Mouse (Mus musculus) bone marrow, adult 2 months (tissue): Measurements from ENCODE around the gene Dhx37. TPM values are rescaled to one million over a fixed set of nuclear protein-coding genes. Genes with fewer than 3 reads are reported as not detected.

Source experiments
- H3K27ac ChIP-seq: fragments of 200-500 bp; 2 replicates; pipeline ENCODE4 v1.5.1; 2012; ENCODE audit warnings: low read depth, mild to moderate bottlenecking, control low read depth, inconsistent platforms, low read length; ENCODE audit not compliant: control insufficient read depth, poor library complexity, insufficient read depth
- H3K4me1 ChIP-seq: fragments of 200-500 bp; 2 replicates; pipeline ENCODE4 v1.6.1; 2011; ENCODE audit warnings: low read length; ENCODE audit not compliant: control insufficient read depth, insufficient read depth
- H3K4me3 ChIP-seq: fragments of 200-500 bp; replicated peaks from 2 replicates; pipeline ENCODE3; 2011; ENCODE audit warnings: mild to moderate bottlenecking, low read depth, low read length, control low read depth; ENCODE audit not compliant: control insufficient read depth
- CTCF ChIP-seq: fragments of 200-500 bp; IDR thresholded peaks from 2 replicates; pipeline ENCODE4 v1.5.1; 2011; ENCODE audit warnings: low read length, control low read depth; ENCODE audit not compliant: control insufficient read depth, insufficient read depth
- POLR2A ChIP-seq: fragments of 200-500 bp; IDR thresholded peaks from 2 replicates; pipeline ENCODE4 v1.6.1; 2011; ENCODE audit warnings: low read depth, mild to moderate bottlenecking, control low read depth, low read length, borderline replicate concordance; ENCODE audit not compliant: control insufficient read depth
- whole genome bisulfite sequencing: fragments of 180-500 bp; shearing (Covaris S2); methylation state at CpG from one replicate; pipeline ENCODE4 v1.1.7; 2018; 5-methylcytosine and 5-hydroxymethylcytosine counted together
- polyA plus RNA-seq: library from polyadenylated mRNA; stranded (reverse); fragments of >200 nt; gene quantifications from 2 replicates; pipeline ENCODE4 v1.2.4, GENCODE M21; 2011; ENCODE audit warnings: low replicate concordance; ENCODE audit not compliant: missing spikeins, insufficient read depth, insufficient read length

The Dhx37 gene
- polyA plus RNA-seq, 1 experiment, result 36.6 TPM

DNA sequence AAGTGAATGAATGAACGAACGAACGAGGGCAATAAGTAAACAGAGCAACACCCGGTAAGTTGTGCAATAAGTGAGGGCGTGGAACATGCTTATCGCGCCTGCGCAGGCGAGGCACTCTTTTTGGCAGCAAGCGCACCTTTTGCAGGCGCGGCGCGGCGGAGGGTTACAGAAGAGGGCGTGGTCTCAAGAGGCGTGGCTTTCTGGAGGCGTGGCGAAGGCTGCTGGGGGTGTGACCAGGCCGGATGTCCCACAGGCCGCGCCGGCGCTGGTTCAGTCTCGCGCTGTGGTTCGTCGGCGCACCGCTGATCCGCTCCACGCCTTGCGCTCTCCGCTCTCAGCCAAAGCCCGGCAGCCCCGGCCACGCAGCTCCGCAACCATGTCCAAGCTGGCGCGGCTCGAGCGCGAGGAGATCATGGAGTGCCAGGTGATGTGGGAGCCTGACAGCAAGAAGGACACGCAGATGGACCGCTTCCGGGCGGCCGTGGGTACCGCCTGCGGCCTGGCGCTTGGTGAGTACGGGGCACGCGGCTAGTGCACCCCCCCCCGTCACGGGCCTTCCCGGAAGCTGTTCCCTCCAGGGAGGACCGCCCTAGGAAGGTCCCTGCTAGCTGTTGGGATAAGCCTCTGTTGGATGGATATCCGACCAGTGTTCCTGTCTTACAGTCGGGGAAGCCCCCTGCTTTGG lies 41.8 kb upstream of the Dhx37 start, which contains the start of gene Aacs:
Gene Aacs, plus strand, starts transcription at position 214 of the 685 bp plus-strand sequence.
- WGBS, result under 1% methylated on average over 60 of the region's 60 CpGs
- Histone ChIP-seq H3K27ac (peak within 1 kb of the TSS; percentile 69), H3K4me1 (no peaks in the 10 kb centered on the region; the same call in 1 of the 2 replicates), H3K4me3 (peak within 1 kb of the TSS; percentile 86)
- TF ChIP-seq POLR2A, result peak; percentile 98
- TF ChIP-seq CTCF, result 0 out of 2 replicates have a peak, but pooled peaks have one; percentile 10

DNA sequence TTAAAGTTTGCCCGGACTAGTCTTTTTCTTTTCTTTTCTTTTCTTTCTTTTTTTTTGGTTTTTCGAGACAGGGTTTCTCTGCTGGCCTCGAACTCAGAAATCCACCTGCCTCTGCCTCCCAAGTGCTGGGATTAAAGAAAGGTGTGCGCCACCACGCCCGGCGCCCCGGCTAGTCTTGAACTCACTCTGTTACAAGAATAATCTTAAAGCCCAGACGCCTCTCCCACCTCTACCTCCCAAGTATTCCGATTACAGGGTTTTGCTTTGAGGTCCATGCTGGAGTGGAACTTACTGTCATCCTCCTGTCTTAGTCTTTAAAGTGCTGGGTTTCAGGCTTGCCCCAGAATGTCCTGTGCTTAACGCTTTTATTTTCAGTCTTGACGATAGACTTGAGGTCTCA lies 41.1 kb upstream of the Dhx37 start:
- WGBS, result 61% methylated on average over 12 of the region's 12 CpGs
- peak overlapping the region; percentile 86 for H3K4me3 ChIP-seq
- peak overlapping the region; percentile 67 for H3K27ac ChIP-seq

DNA sequence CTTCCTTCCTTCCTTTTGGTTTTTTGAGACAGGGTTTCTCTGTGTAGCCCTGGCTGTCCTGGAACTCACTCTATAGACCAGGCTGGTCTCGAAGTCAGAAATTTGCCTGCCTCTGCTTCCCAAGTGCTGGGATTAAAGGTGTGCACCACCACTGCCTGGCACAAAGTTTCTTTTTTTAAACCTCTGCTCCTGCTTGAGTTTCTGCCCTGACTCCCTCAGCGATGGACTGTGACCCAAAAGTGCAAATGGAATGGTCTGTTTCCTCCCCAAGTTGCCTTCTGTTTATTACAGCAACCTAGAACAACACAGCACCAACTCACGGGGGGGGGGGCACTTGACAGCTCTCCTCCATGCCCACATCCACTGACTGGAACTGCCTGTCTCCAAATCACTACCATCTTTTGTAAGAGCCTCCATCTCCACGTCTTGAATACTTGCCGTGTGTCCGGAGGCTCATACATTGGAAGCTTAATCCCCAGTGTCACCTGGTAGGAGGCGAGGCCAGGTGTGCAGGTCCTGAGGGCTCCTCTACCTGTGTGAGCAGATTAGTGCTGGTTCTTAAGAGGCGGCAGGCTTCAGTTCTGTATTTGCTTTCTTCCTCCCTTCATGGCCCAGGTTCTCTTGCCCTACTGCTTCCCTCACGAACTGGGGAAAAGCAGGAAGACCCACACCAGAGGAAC lies 39.0 kb upstream of the Dhx37 start:
- TF ChIP-seq POLR2A (no peak), CTCF (no peak)
- no peaks in the 10 kb centered on the region; the same call in 1 of the 2 replicates for H3K4me1 ChIP-seq
- 78% methylated on average over 9 of the region's 9 CpGs for WGBS

More for the DNA sequence above, 41.1 kb upstream of the Dhx37 start:
- H3K4me1 ChIP-seq, result no peaks in the 10 kb centered on the region; the same call in 1 of the 2 replicates
- no peak for TF ChIP-seq CTCF
- no peak for TF ChIP-seq POLR2A

DNA sequence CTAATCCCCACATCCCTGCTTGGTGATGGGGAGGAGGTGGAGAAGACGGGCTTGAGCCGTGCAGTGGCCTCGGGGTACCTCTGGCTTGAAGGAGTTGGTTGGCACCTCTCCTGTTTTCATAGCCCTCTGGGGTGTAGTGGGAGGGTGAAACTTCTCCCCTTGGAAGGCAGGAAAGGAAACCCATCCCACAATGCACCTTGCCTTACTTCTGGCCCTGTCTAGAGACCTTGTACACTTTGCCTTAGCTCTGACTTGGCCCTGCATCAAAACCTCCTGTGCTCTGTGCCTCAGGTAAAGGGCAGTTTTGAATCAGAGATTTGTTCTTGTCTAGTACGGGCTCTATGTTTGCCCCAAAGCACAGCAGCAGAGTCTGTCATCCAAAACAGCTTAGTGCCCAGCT lies 36.8 kb upstream of the Dhx37 start:
- 93% methylated on average over 4 of the region's 4 CpGs for WGBS
- TF ChIP-seq CTCF (no peak), POLR2A (no peak)
- H3K27ac ChIP-seq, result no peak overlapping the region
- no peak overlapping the region for H3K4me3 ChIP-seq
- no peaks in the 10 kb centered on the region for H3K4me1 ChIP-seq

More for the DNA sequence above, 39.0 kb upstream of the Dhx37 start:
- Histone ChIP-seq H3K27ac (no peak overlapping the region), H3K4me3 (no peak overlapping the region)

DNA sequence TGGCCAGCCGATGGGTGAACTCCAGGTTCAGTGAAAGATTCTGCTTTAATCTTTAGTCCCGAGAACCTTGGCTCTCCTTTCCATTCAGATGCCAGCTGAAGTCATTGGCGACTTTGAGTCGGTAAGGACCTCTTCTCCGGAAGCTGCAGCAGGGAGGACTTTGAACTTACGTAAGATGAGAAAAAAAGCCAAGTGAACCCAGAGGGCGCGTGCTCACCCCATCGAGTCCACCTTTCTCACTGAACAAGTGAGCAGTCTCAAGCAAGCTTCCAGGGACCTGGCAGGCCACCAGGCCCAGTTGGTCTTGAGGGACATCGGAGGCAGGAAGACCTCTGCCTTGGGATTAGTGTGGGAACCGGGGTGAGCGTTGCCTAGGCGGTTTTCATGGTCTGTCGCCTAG lies 33.3 kb upstream of the Dhx37 start:
- H3K4me3 ChIP-seq, result no peak overlapping the region
- peaks cover 4% of the 10 kb centered on the region for H3K4me1 ChIP-seq
- no peak for TF ChIP-seq POLR2A
- TF ChIP-seq CTCF, result no peak
- H3K27ac ChIP-seq, result no peak overlapping the region
- WGBS, result 89% methylated on average over 14 of the region's 14 CpGs

DNA sequence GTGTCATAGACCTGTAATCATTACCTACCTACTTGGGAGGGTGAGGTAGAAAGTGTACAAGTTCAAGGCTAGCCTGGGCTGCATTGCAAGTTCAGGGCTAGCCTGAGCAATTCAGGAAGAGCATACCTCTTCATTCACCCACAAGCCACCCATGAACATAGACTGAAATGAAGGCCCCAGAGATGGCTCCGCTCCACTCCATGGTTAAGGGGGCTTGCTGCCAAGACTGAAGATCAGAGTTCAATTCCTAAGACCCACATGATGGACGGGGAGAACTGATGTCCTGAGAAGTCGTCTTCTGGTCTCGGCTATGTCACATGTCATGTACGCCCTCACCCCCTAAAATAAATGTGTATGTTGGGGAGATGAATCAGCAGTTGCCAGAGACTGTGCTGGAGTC lies 32.6 kb upstream of the Dhx37 start:
- H3K4me3 ChIP-seq, result no peak overlapping the region
- H3K4me1 ChIP-seq, result peaks cover 4% of the 10 kb centered on the region
- WGBS, result 82% methylated on average over 5 of the region's 5 CpGs
- no peak overlapping the region for H3K27ac ChIP-seq
- no peak for TF ChIP-seq CTCF
- TF ChIP-seq POLR2A, result no peak

DNA sequence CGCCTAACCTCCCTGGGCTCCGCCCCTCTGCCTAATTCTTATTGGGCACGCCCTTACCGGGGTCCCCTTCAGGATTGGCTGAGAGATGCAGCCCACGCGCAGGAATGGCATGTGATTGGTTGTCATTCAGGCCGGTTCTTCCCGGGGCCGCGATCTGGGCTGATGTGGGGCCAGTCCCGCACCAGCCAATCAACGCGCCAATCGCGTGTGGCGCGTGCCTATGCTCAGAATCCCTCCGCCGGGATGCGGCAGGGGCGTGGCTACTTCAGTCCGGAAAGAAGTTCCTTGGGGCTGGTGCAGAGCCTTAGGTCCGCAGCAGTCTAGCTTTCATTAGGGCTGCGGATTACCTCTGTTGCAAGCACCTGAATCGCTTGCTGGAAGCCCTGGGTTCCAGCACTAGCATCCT lies 31.8 kb upstream of the Dhx37 start:
- WGBS, result under 1% methylated on average over 25 of the region's 25 CpGs
- Histone ChIP-seq H3K4me1 (peaks cover 4% of the 10 kb centered on the region), H3K27ac (no peak overlapping the region), H3K4me3 (peak overlapping the region; percentile 62)
- TF ChIP-seq CTCF, result peak; percentile 10; the same call in 1 of the 2 replicates
- peak; percentile 56; the same call in 1 of the 2 replicates for TF ChIP-seq POLR2A

DNA sequence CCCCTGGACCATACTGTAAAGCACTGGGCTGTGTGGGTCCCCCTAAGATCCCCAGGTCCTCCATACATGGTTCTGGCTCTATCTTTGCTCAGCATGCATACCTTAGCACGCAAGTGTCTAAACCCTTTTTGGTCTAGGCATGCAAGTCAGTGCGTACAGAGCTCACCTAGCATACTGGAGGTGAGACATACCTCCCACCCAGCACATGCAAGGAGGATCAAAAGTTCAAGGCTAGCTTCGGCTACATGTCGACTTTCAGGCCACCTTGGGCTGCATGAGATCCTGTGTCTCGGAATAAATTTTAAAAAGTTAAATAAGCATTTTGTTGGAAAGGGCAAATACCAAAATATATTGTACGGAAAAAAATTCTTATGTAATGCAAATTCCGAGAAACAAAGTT lies 31.3 kb upstream of the Dhx37 start:
- peak overlapping the region; percentile 23 for H3K4me3 ChIP-seq
- peaks cover 4% of the 10 kb centered on the region for H3K4me1 ChIP-seq
- peak overlapping the region; percentile 26 for H3K27ac ChIP-seq
- WGBS, result 31% methylated on average over 7 of the region's 7 CpGs
- TF ChIP-seq POLR2A (no peak), CTCF (no peak)
